Mouse (Mus musculus): Measurements from ENCODE around the gene Clic6.
"Not testable (repeated sequence)": the region's sequence is repeated elsewhere in the genome, so short reads cannot be mapped to it uniquely, and the experiment has no call there.

Gene Clic6

GRCm38 (mm10) chr16:92468459-92468858 lies 17.1 kb upstream of the Clic6 start:
- DNase-seq (ENCODE audit: inconsistent age in 2 of 2, low spot score in 1 of 2), result no peak

GRCm38 (mm10) chr16:92470706-92471105 lies 14.8 kb upstream of the Clic6 start, which contains the start of gene Rcan1:
Gene Rcan1, minus strand, starts transcription at chr16:92470867.
- DNase-seq (ENCODE audit: inconsistent age in 2 of 2, low spot score in 1 of 2), result no peak

- DNase-seq (ENCODE audit: inconsistent age in 2 of 2, low spot score in 1 of 2), result no peak
Observed at GRCm38 (mm10) chr16:92472898-92473297, 12.6 kb upstream of the Clic6 start.

GRCm38 (mm10) chr16:92475093-92475860 lies 10.3 kb upstream of the Clic6 start:
- no peak for DNase-seq (ENCODE audit: inconsistent age in 2 of 2, low spot score in 1 of 2)

GRCm38 (mm10) chr16:92478561-92479150 lies 6.9 kb upstream of the Clic6 start:
- peak; percentile 60 to 87 for DNase-seq (ENCODE audit: inconsistent age in 2 of 2, low spot score in 1 of 2)

- no peak for DNase-seq (ENCODE audit: inconsistent age in 2 of 2, low spot score in 1 of 2)
Observed at GRCm38 (mm10) chr16:92487086-92487485, 1.6 kb downstream of the Clic6 start.

- peak in 1 of 2 experiments; percentile 58 for DNase-seq (ENCODE audit: inconsistent age in 2 of 2, low spot score in 1 of 2)
Observed at GRCm38 (mm10) chr16:92487489-92487888, 2.0 kb downstream of the Clic6 start.

GRCm38 (mm10) chr16:92488456-92488855 lies 2.9 kb downstream of the Clic6 start:
- no peak for DNase-seq (ENCODE audit: inconsistent age in 2 of 2, low spot score in 1 of 2)

- peak in 1 of 2 experiments; percentile 5 for DNase-seq (ENCODE audit: inconsistent age in 2 of 2, low spot score in 1 of 2)
Observed at GRCm38 (mm10) chr16:92489356-92489755, 3.8 kb downstream of the Clic6 start.

GRCm38 (mm10) chr16:92497851-92498588 lies 12.5 kb downstream of the Clic6 start:
- DNase-seq (ENCODE audit: inconsistent age in 2 of 2, low spot score in 1 of 2), result no peak

GRCm38 (mm10) chr16:92498589-92498981 lies 13.0 kb downstream of the Clic6 start:
- no peak for DNase-seq (ENCODE audit: inconsistent age in 2 of 2, low spot score in 1 of 2)

- DNase-seq (ENCODE audit: inconsistent age in 2 of 2, low spot score in 1 of 2), result no peak
Observed at GRCm38 (mm10) chr16:92499324-92499723, 13.8 kb downstream of the Clic6 start.

- DNase-seq (ENCODE audit: inconsistent age in 2 of 2, low spot score in 1 of 2), result no peak
Observed at GRCm38 (mm10) chr16:92500534-92500933, 15.0 kb downstream of the Clic6 start.

GRCm38 (mm10) chr16:92503105-92503504 lies 17.6 kb downstream of the Clic6 start:
- DNase-seq (ENCODE audit: inconsistent age in 2 of 2, low spot score in 1 of 2), result no peak

GRCm38 (mm10) chr16:92507573-92507972 lies 22.0 kb downstream of the Clic6 start:
- no peak for DNase-seq (ENCODE audit: inconsistent age in 2 of 2, low spot score in 1 of 2)

- DNase-seq (ENCODE audit: inconsistent age in 2 of 2, low spot score in 1 of 2), result no peak
Observed at GRCm38 (mm10) chr16:92510835-92511772, 25.6 kb downstream of the Clic6 start.

GRCm38 (mm10) chr16:92511773-92512391 lies 26.3 kb downstream of the Clic6 start:
- peak in 1 of 2 experiments; percentile 47 for DNase-seq (ENCODE audit: inconsistent age in 2 of 2, low spot score in 1 of 2)

- not testable (repeated sequence) for DNase-seq (ENCODE audit: inconsistent age in 2 of 2, low spot score in 1 of 2)
Observed at GRCm38 (mm10) chr16:92514896-92515295, 29.4 kb downstream of the Clic6 start.

GRCm38 (mm10) chr16:92516139-92516538 lies 30.6 kb downstream of the Clic6 start:
- peak; percentile 14 to 30 for DNase-seq (ENCODE audit: inconsistent age in 2 of 2, low spot score in 1 of 2)

GRCm38 (mm10) chr16:92518718-92519117 lies 33.2 kb downstream of the Clic6 start:
- DNase-seq (ENCODE audit: inconsistent age in 2 of 2, low spot score in 1 of 2), result no peak

Measured in adrenal gland, adult (tissue).